Mouse (Mus musculus) MEL (cell line): Measurements from ENCODE around the gene Scn1b. TPM values are rescaled to one million over a fixed set of nuclear protein-coding genes. Genes with fewer than 3 reads are reported as not detected.

Experiments used
- DNase-seq: peaks from one replicate; pipeline ENCODE4 v3.0.0; 2011; ENCODE audit warnings: low read depth, low spot score
- H3K27ac ChIP-seq: 2 replicates; pipeline ENCODE4 v1.5.1; 2012; ENCODE audit warnings: low read depth, mild to moderate bottlenecking, control low read depth, low read length, moderate library complexity; ENCODE audit not compliant: control insufficient read depth
- H3K27me3 ChIP-seq, 2 experiments: fragments of 150-350 bp in 1 of 2; sonication (generic) in 1 of 2; 2 replicates each; pipeline ENCODE4 v1.6.1; 2012; ENCODE audit warnings: low read length in 2 of 2, mild to moderate bottlenecking in 2 of 2, improper control_type of control experiment in 1 of 2, moderate library complexity in 1 of 2; ENCODE audit not compliant: insufficient read depth in 2 of 2, control insufficient read depth in 1 of 2
- H3K36me3 ChIP-seq, 2 experiments: 2 replicates each; pipeline ENCODE4 v1.6.1; 2012 to 2014; ENCODE audit warnings: low read length in 2 of 2, improper control_type of control experiment in 1 of 2, inconsistent platforms in 1 of 2, mild to moderate bottlenecking in 1 of 2; ENCODE audit not compliant: insufficient read depth in 2 of 2, control insufficient read depth in 1 of 2
- H3K4me1 ChIP-seq, 2 experiments: fragments of 150-350 bp in 1 of 2; sonication (generic) in 1 of 2; 2 replicates each; pipeline ENCODE4 v1.6.1; 2012; ENCODE audit warnings: low read length in 2 of 2, improper control_type of control experiment in 1 of 2, mild to moderate bottlenecking in 1 of 2; ENCODE audit not compliant: insufficient read depth in 2 of 2, control insufficient read depth in 1 of 2
- H3K4me3 ChIP-seq, 2 experiments: fragments of 150-350 bp in 1 of 2; sonication (generic) in 1 of 2; 2 replicates each; pipeline ENCODE4 v1.5.1; 2012; ENCODE audit warnings: low read depth in 2 of 2, low read length in 2 of 2, mild to moderate bottlenecking in 2 of 2, moderate library complexity in 2 of 2, control low read depth in 1 of 2, improper control_type of control experiment in 1 of 2; ENCODE audit not compliant: control insufficient read depth in 1 of 2, insufficient read depth in 1 of 2
- H3K79me2 ChIP-seq: 2 replicates; pipeline ENCODE4 v1.6.1; 2012; ENCODE audit warnings: mild to moderate bottlenecking, low read length, moderate library complexity; ENCODE audit not compliant: control insufficient read depth, poor library complexity, insufficient read depth
- H3K9ac ChIP-seq: 2 replicates; pipeline ENCODE4 v1.6.1; 2012; ENCODE audit warnings: low read depth, mild to moderate bottlenecking, control low read depth, low read length, moderate library complexity; ENCODE audit not compliant: control insufficient read depth, poor library complexity, severe bottlenecking
- H3K9me3 ChIP-seq: fragments of 150-350 bp; sonication (generic); replicated peaks from 2 replicates; pipeline ENCODE4 v1.6.1; 2012; ENCODE audit warnings: mild to moderate bottlenecking, low read length, improper control_type of control experiment, moderate library complexity; ENCODE audit not compliant: insufficient read depth
- BHLHE40 ChIP-seq: IDR thresholded peaks from 2 replicates; pipeline ENCODE4 v1.6.1; 2012; ENCODE audit warnings: low read depth, mild to moderate bottlenecking, inconsistent platforms, low read length, improper control_type of control experiment, borderline replicate concordance
- GATA1 ChIP-seq: IDR thresholded peaks from 2 replicates; pipeline ENCODE4 v1.6.1; 2011; ENCODE audit warnings: low read depth, low read length, improper control_type of control experiment
- HCFC1 ChIP-seq: IDR thresholded peaks from 2 replicates; pipeline ENCODE4 v1.6.1; 2012; ENCODE audit warnings: low read depth, mild to moderate bottlenecking, inconsistent platforms, low read length, improper control_type of control experiment, moderate library complexity
- JUND ChIP-seq: IDR thresholded peaks from 2 replicates; pipeline ENCODE4 v1.6.1; 2011; ENCODE audit warnings: low read depth, mild to moderate bottlenecking, improper control_type of control experiment, low read length
- KAT2A ChIP-seq: conservative IDR thresholded peaks from 2 replicates; pipeline ENCODE4 v1.6.1; 2012; ENCODE audit warnings: low read depth, low read length, improper control_type of control experiment, inconsistent platforms
- MYC ChIP-seq: IDR thresholded peaks from 2 replicates; pipeline ENCODE4 v1.6.1; 2011; ENCODE audit warnings: low read depth, mild to moderate bottlenecking, low read length, improper control_type of control experiment, moderate library complexity
- NELFE ChIP-seq: IDR thresholded peaks from 2 replicates; pipeline ENCODE4 v1.6.1; 2011; ENCODE audit warnings: low read depth, low read length, improper control_type of control experiment
- POLR2A ChIP-seq, 2 experiments: IDR thresholded peaks; 2 replicates each; pipeline ENCODE4 v1.6.1; 2011 to 2012; ENCODE audit warnings: low read length in 2 of 2, mild to moderate bottlenecking in 2 of 2, control low read depth in 1 of 2, improper control_type of control experiment in 1 of 2, low read depth in 1 of 2, moderate library complexity in 1 of 2; ENCODE audit not compliant: control insufficient read depth in 1 of 2, insufficient read depth in 1 of 2, poor library complexity in 1 of 2
- POLR2AphosphoS5 ChIP-seq: IDR thresholded peaks from 2 replicates; pipeline ENCODE4 v1.6.1; 2012; ENCODE audit warnings: low read depth, borderline replicate concordance, mild to moderate bottlenecking, inconsistent platforms, low read length, moderate library complexity, mixed read lengths
- RAD21 ChIP-seq: IDR thresholded peaks from 2 replicates; pipeline ENCODE4 v1.6.1; 2011; ENCODE audit warnings: mild to moderate bottlenecking, low read depth, low read length, improper control_type of control experiment
- SIN3A ChIP-seq: IDR thresholded peaks from 2 replicates; pipeline ENCODE4 v1.6.1; 2012; ENCODE audit warnings: low read length, improper control_type of control experiment, inconsistent platforms
- USF1 ChIP-seq: IDR thresholded peaks from 2 replicates; pipeline ENCODE4 v1.6.1; 2014; ENCODE audit warnings: low read depth, mild to moderate bottlenecking, inconsistent platforms, low read length, improper control_type of control experiment, moderate library complexity
- USF2 ChIP-seq, 2 experiments: IDR thresholded peaks; 2 replicates each; pipeline ENCODE4 v1.6.1; 2011 to 2012; ENCODE audit warnings: improper control_type of control experiment in 2 of 2, low read length in 2 of 2, borderline replicate concordance in 1 of 2, inconsistent platforms in 1 of 2, low read depth in 1 of 2, mild to moderate bottlenecking in 1 of 2; ENCODE audit not compliant: insufficient read depth in 1 of 2
- polyA plus RNA-seq, 2 experiments: library from polyadenylated mRNA; stranded (reverse) in 1 of 2; unstranded in 1 of 2; fragments of >175 nt in 1 of 2; fragments of >200 nt in 1 of 2; gene quantifications; 2 replicates each; pipeline versions ENCODE4 v1.2.1 to v1.2.4; 2012; ENCODE audit warnings: low replicate concordance in 2 of 2, low read depth in 1 of 2; ENCODE audit not compliant: insufficient read length in 2 of 2, insufficient read depth in 1 of 2, missing spikeins in 1 of 2
- total RNA-seq: library from RNA; depleted of rRNA; stranded (reverse); fragments of 300-350 nt; gene quantifications from 2 replicates; pipeline ENCODE4 v1.2.3, GENCODE M21; 2012; rRNA removed

The Scn1b gene
- total and polyA plus RNA-seq, 3 experiments: not detected

- H3K4me3 ChIP-seq: no peak overlapping the region
These were observed 56.5 kb downstream of the Scn1b start for GRCm38 (mm10) chr7:31070324-31070723.

GRCm38 (mm10) chr7:31069491-31069890 is 57.3 kb downstream of the Scn1b start:
- DNase-seq: no peak
- H3K9me3 ChIP-seq: no peaks in the 10 kb centered on the region
- H3K79me2 ChIP-seq: no peaks in the 10 kb centered on the region
- no peaks in the 10 kb centered on the region for H3K4me1 ChIP-seq
- no peak overlapping the region for H3K9ac ChIP-seq
- TF ChIP-seq BHLHE40: no peak
- no peak for TF ChIP-seq GATA1
- TF ChIP-seq USF2 (IDR thresholded peaks at IDR 0.05; ENCODE audit: borderline replicate concordance in 1 of 2, insufficient read depth in 1 of 2, low read depth in 1 of 2, low read length in 2 of 2): no peak
- TF ChIP-seq POLR2AphosphoS5: no peak
- TF ChIP-seq USF1: no peak
- no peak for TF ChIP-seq MYC
- TF ChIP-seq JUND: no peak
- H3K27ac ChIP-seq: no peak overlapping the region
- no peak overlapping the region for H3K4me3 ChIP-seq
- no peaks in the 10 kb centered on the region for H3K36me3 ChIP-seq
- H3K27me3 ChIP-seq: no peaks in the 10 kb centered on the region; a peak in 2 of 4 replicates

More at GRCm38 (mm10) chr7:31070324-31070723, 56.5 kb downstream of the Scn1b start:
- H3K79me2 ChIP-seq: no peaks in the 10 kb centered on the region
- TF ChIP-seq MYC (no peak), POLR2AphosphoS5 (no peak), RAD21 (no peak), SIN3A (no peak), POLR2A (IDR thresholded peaks at IDR 0.05; ENCODE audit: control insufficient read depth in 1 of 2, insufficient read depth in 1 of 2, low read depth in 1 of 2, low read length in 2 of 2, poor library complexity in 1 of 2) (no peak), KAT2A (no peak), HCFC1 (no peak)
- H3K9ac ChIP-seq: no peak overlapping the region
- H3K27me3 ChIP-seq: no peaks in the 10 kb centered on the region; a peak in 2 of 4 replicates
- H3K36me3 ChIP-seq: no peaks in the 10 kb centered on the region
- no peaks in the 10 kb centered on the region for H3K9me3 ChIP-seq
- no peak overlapping the region for H3K27ac ChIP-seq
- no peaks in the 10 kb centered on the region for H3K4me1 ChIP-seq
- DNase-seq: no peak

GRCm38 (mm10) chr7:31067836-31068235 is 59.0 kb downstream of the Scn1b start:
- H3K9me3 ChIP-seq: no peaks in the 10 kb centered on the region
- no peak for DNase-seq
- TF ChIP-seq GATA1: no peak
- no peak for TF ChIP-seq POLR2AphosphoS5
- TF ChIP-seq NELFE: no peak
- H3K79me2 ChIP-seq: no peaks in the 10 kb centered on the region
- H3K36me3 ChIP-seq: no peaks in the 10 kb centered on the region
- no peak overlapping the region for H3K27ac ChIP-seq
- no peaks in the 10 kb centered on the region; a peak in 1 of 4 replicates for H3K27me3 ChIP-seq
- no peak overlapping the region for H3K4me3 ChIP-seq
- H3K4me1 ChIP-seq: no peaks in the 10 kb centered on the region
- H3K9ac ChIP-seq: no peak overlapping the region

Other genes with a start within 250 kb of the Scn1b start
- gene Cd22, start 246.7 kb downstream of the Scn1b start, total RNA-seq: not detected in 2 replicates
- gene Cd22, start 246.7 kb downstream of the Scn1b start, polyA plus RNA-seq: under 1 TPM in 1 of 2 experiments, not detected in 1; 0.07 TPM
- gene Mag, start 212.1 kb downstream of the Scn1b start, total RNA-seq: not detected in 2 replicates
- not detected for gene Mag, start 212.1 kb downstream of the Scn1b start, polyA plus RNA-seq
- not detected in 2 replicates for gene Hamp2, start 202.3 kb downstream of the Scn1b start, total RNA-seq
- gene Hamp2, start 202.3 kb downstream of the Scn1b start, polyA plus RNA-seq: not detected
- gene Hamp, start 183.0 kb downstream of the Scn1b start, total RNA-seq: not detected in 2 replicates
- not detected for gene Hamp, start 183.0 kb downstream of the Scn1b start, polyA plus RNA-seq
- 34.4 and 43.0 TPM in 2 replicates for gene Usf2, start 170.2 kb downstream of the Scn1b start, total RNA-seq
- 100 to 1,000 TPM in 1 of 2 experiments, not detected in 1; 144 TPM for gene Usf2, start 170.2 kb downstream of the Scn1b start, polyA plus RNA-seq
- not detected in 2 replicates for gene Lsr, start 153.5 kb downstream of the Scn1b start, total RNA-seq
- under 1 TPM in 1 of 2 experiments, not detected in 1; 0.22 TPM for gene Lsr, start 153.5 kb downstream of the Scn1b start, polyA plus RNA-seq
- gene Fam187b, start 153.2 kb downstream of the Scn1b start, total RNA-seq: not detected in 2 replicates
- not detected for gene Fam187b, start 153.2 kb downstream of the Scn1b start, polyA plus RNA-seq
- 38.6 and 39.4 TPM in 2 replicates for gene Fxyd5, start 84.5 kb downstream of the Scn1b start, total RNA-seq
- 10 to 100 TPM in 1 of 2 experiments, not detected in 1; 57.5 TPM for gene Fxyd5, start 84.5 kb downstream of the Scn1b start, polyA plus RNA-seq
- gene Fxyd7, start 75.5 kb downstream of the Scn1b start, total RNA-seq: not detected in 2 replicates
- gene Fxyd7, start 75.5 kb downstream of the Scn1b start, polyA plus RNA-seq: under 1 TPM in 1 of 2 experiments, not detected in 1; 0.11 TPM
- not detected in 2 replicates for gene Fxyd1, start 69.8 kb downstream of the Scn1b start, total RNA-seq
- under 1 TPM in 1 of 2 experiments, not detected in 1; 0.22 TPM for gene Fxyd1, start 69.8 kb downstream of the Scn1b start, polyA plus RNA-seq
- gene Lgi4, start 67.7 kb downstream of the Scn1b start, total RNA-seq: not detected in 2 replicates
- gene Lgi4, start 67.7 kb downstream of the Scn1b start, polyA plus RNA-seq: not detected
- gene Fxyd3, start 50.3 kb downstream of the Scn1b start, total RNA-seq: not detected in 2 replicates
- gene Fxyd3, start 50.3 kb downstream of the Scn1b start, polyA plus RNA-seq: not detected
- 0.69 and 1.6 TPM in 2 replicates for gene Hpn, start 11.7 kb downstream of the Scn1b start, total RNA-seq
- gene Hpn, start 11.7 kb downstream of the Scn1b start, polyA plus RNA-seq: 1 to 10 TPM in 1 of 2 experiments, not detected in 1; 1.1 TPM
- 18.2 and 21.8 TPM in 2 replicates for gene Gramd1a, start 28.9 kb upstream of the Scn1b start, total RNA-seq
- 10 to 100 TPM in 1 of 2 experiments, not detected in 1; 65.7 TPM for gene Gramd1a, start 28.9 kb upstream of the Scn1b start, polyA plus RNA-seq
- not detected in 2 replicates for gene Scgb2b2, start 163.5 kb upstream of the Scn1b start, total RNA-seq
- not detected for gene Scgb2b2, start 163.5 kb upstream of the Scn1b start, polyA plus RNA-seq
- gene Scgb1b2, start 164.8 kb upstream of the Scn1b start, total RNA-seq: not detected in 2 replicates
- not detected for gene Scgb1b2, start 164.8 kb upstream of the Scn1b start, polyA plus RNA-seq
- not detected in 2 replicates for gene Scgb2b3, start 235.1 kb upstream of the Scn1b start, total RNA-seq
- gene Scgb2b3, start 235.1 kb upstream of the Scn1b start, polyA plus RNA-seq: not detected
- not detected in 2 replicates for gene Scgb1b3, start 248.6 kb upstream of the Scn1b start, total RNA-seq
- gene Scgb1b3, start 248.6 kb upstream of the Scn1b start, polyA plus RNA-seq: not detected